Mouse (Mus musculus): ENCODE data around the gene Zfp69. TPM values are rescaled to one million over a fixed set of nuclear protein-coding genes. Genes with fewer than 3 reads are reported as not detected.

The Zfp69 gene
- polyA plus RNA-seq, 1 experiment = 3.2 TPM

GRCm38 (mm10) chr4:120978221-120978620 lies 26.7 kb upstream of the Zfp69 start:
- Histone ChIP-seq H3K27ac (ENCODE audit: control insufficient read depth, insufficient read depth, low read length) (no peak overlapping the region), H3K4me3 (ENCODE audit: control insufficient read depth, insufficient read depth, low read length) (no peak overlapping the region), H3K36me3 (ENCODE audit: control insufficient read depth, insufficient read depth, low read length) (peaks cover 10% of the 10 kb centered on the region), H3K27me3 (ENCODE audit: control insufficient read depth, insufficient read depth, low read length) (no peaks in the 10 kb centered on the region), H3K4me1 (replicated peaks; ENCODE audit: control insufficient read depth, insufficient read depth, low read length) (peaks cover 14% of the 10 kb centered on the region)
- 71% methylated on average over 3 of the region's 3 CpGs for WGBS
- DNase-seq = no peak
- TF ChIP-seq CTCF (IDR thresholded peaks at IDR 0.05; ENCODE audit: borderline replicate concordance, control insufficient read depth, extremely low read depth, insufficient read depth, low read length, poor library complexity) (no peak), POLR2A (IDR thresholded peaks at IDR 0.05; ENCODE audit: control insufficient read depth, extremely low read depth, insufficient read depth, low read length, poor library complexity) (no peak)

DNA sequence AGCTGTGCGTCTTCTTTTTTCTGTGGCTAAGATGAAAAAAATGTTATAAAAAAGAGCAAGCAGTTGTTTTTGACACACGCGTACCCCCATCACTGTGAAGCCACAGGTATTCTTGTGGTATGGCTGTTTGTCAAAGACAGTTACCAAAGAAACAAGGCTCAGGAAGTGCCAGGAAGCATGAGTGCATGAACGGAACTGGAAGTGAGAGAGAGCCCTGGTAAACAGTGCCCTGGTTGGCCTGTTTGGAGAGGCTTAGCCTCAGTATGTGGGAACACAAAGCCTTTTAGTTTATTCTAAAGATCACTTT lies 23.9 kb upstream of the Zfp69 start:
- DNase-seq = peak; percentile 70

DNA sequence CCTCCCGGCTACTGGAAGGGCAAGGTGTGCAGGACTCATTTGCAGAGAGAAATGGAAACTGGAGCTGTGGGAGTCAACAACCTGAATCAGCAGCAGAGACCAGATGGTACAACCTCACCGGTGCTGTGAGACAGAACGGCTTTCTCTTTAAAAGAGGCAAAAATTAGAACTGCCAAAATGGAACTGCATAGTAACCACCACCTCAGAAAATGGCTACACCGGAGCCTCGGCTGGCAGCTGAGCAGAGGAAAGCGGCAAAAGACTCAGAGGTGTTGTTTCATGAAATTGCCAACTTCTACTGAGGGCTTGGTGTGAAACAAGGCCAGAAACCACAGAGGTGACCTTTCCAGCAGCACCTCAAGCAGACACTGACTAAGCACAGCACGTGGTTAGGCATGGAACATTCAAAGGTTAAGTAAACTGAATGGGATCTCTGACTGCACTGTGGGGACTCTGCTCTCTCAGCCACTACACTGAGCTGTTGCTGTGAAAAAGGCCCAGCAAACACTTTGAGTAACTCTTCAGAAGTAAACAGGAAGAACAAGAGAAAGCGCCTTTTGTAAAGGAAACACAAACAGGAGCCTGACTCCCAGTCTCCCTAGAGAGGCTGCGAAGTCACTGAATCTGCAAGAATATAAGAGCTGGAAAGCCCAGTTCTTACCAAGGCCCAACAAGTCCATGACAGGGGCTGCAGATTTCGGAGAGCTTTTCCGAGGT lies 23.4 kb upstream of the Zfp69 start:
- Histone ChIP-seq H3K4me3 (ENCODE audit: control insufficient read depth, insufficient read depth, low read length) (peak overlapping the region; percentile 52), H3K4me1 (replicated peaks; ENCODE audit: control insufficient read depth, insufficient read depth, low read length) (peaks cover 18% of the 10 kb centered on the region), H3K27ac (ENCODE audit: control insufficient read depth, insufficient read depth, low read length) (peak overlapping the region; percentile 99), H3K27me3 (ENCODE audit: control insufficient read depth, insufficient read depth, low read length) (no peaks in the 10 kb centered on the region), H3K36me3 (ENCODE audit: control insufficient read depth, insufficient read depth, low read length) (peaks cover 33% of the 10 kb centered on the region)
- DNase-seq = peak; percentile 47
- TF ChIP-seq CTCF (IDR thresholded peaks at IDR 0.05; ENCODE audit: borderline replicate concordance, control insufficient read depth, extremely low read depth, insufficient read depth, low read length, poor library complexity) (no peak), POLR2A (IDR thresholded peaks at IDR 0.05; ENCODE audit: control insufficient read depth, extremely low read depth, insufficient read depth, low read length, poor library complexity) (0 out of 2 replicates have a peak, but pooled peaks have one; percentile 2)
- 7% methylated on average over 11 of the region's 11 CpGs for WGBS

More for the DNA sequence above, 23.9 kb upstream of the Zfp69 start:
- peak overlapping the region; percentile 52 for H3K4me3 ChIP-seq (ENCODE audit: control insufficient read depth, insufficient read depth, low read length)
- H3K36me3 ChIP-seq (ENCODE audit: control insufficient read depth, insufficient read depth, low read length) = peaks cover 28% of the 10 kb centered on the region
- peaks cover 18% of the 10 kb centered on the region for H3K4me1 ChIP-seq (replicated peaks; ENCODE audit: control insufficient read depth, insufficient read depth, low read length)
- no peaks in the 10 kb centered on the region for H3K27me3 ChIP-seq (ENCODE audit: control insufficient read depth, insufficient read depth, low read length)
- WGBS = 4% methylated on average over 4 of the region's 4 CpGs
- TF ChIP-seq POLR2A (IDR thresholded peaks at IDR 0.05; ENCODE audit: control insufficient read depth, extremely low read depth, insufficient read depth, low read length, poor library complexity) (no peak), CTCF (IDR thresholded peaks at IDR 0.05; ENCODE audit: borderline replicate concordance, control insufficient read depth, extremely low read depth, insufficient read depth, low read length, poor library complexity) (no peak)
- peak overlapping the region; percentile 99 for H3K27ac ChIP-seq (ENCODE audit: control insufficient read depth, insufficient read depth, low read length)

GRCm38 (mm10) chr4:120971842-120972241 lies 20.3 kb upstream of the Zfp69 start:
- H3K27me3 ChIP-seq (ENCODE audit: control insufficient read depth, insufficient read depth, low read length) = no peaks in the 10 kb centered on the region
- WGBS = 96% methylated on average over 8 of the region's 8 CpGs
- H3K36me3 ChIP-seq (ENCODE audit: control insufficient read depth, insufficient read depth, low read length) = peaks cover 51% of the 10 kb centered on the region
- no peak for TF ChIP-seq CTCF (IDR thresholded peaks at IDR 0.05; ENCODE audit: borderline replicate concordance, control insufficient read depth, extremely low read depth, insufficient read depth, low read length, poor library complexity)
- TF ChIP-seq POLR2A (IDR thresholded peaks at IDR 0.05; ENCODE audit: control insufficient read depth, extremely low read depth, insufficient read depth, low read length, poor library complexity) = no peak
- H3K27ac ChIP-seq (ENCODE audit: control insufficient read depth, insufficient read depth, low read length) = no peak overlapping the region
- H3K4me1 ChIP-seq (replicated peaks; ENCODE audit: control insufficient read depth, insufficient read depth, low read length) = peaks cover 18% of the 10 kb centered on the region
- H3K4me3 ChIP-seq (ENCODE audit: control insufficient read depth, insufficient read depth, low read length) = no peak overlapping the region
- DNase-seq = no peak

- peaks cover 51% of the 10 kb centered on the region for H3K36me3 ChIP-seq (ENCODE audit: control insufficient read depth, insufficient read depth, low read length)
- H3K4me3 ChIP-seq (ENCODE audit: control insufficient read depth, insufficient read depth, low read length) = no peak overlapping the region
- TF ChIP-seq POLR2A (IDR thresholded peaks at IDR 0.05; ENCODE audit: control insufficient read depth, extremely low read depth, insufficient read depth, low read length, poor library complexity) (no peak), CTCF (IDR thresholded peaks at IDR 0.05; ENCODE audit: borderline replicate concordance, control insufficient read depth, extremely low read depth, insufficient read depth, low read length, poor library complexity) (peak; percentile 49; the same call in 1 of the 2 replicates)
- H3K4me1 ChIP-seq (replicated peaks; ENCODE audit: control insufficient read depth, insufficient read depth, low read length) = peaks cover 9% of the 10 kb centered on the region
- H3K27ac ChIP-seq (ENCODE audit: control insufficient read depth, insufficient read depth, low read length) = no peak overlapping the region
- DNase-seq = peak; percentile 52
- 95% methylated on average over 5 of the region's 5 CpGs for WGBS
- no peaks in the 10 kb centered on the region for H3K27me3 ChIP-seq (ENCODE audit: control insufficient read depth, insufficient read depth, low read length)
Observed at GRCm38 (mm10) chr4:120969382-120970146, 18.1 kb upstream of the Zfp69 start.

- Histone ChIP-seq H3K27ac (ENCODE audit: control insufficient read depth, insufficient read depth, low read length) (no peak overlapping the region), H3K27me3 (ENCODE audit: control insufficient read depth, insufficient read depth, low read length) (no peaks in the 10 kb centered on the region), H3K4me1 (replicated peaks; ENCODE audit: control insufficient read depth, insufficient read depth, low read length) (peaks cover 5% of the 10 kb centered on the region), H3K4me3 (ENCODE audit: control insufficient read depth, insufficient read depth, low read length) (no peak overlapping the region), H3K36me3 (ENCODE audit: control insufficient read depth, insufficient read depth, low read length) (peaks cover 51% of the 10 kb centered on the region)
- no peak for TF ChIP-seq CTCF (IDR thresholded peaks at IDR 0.05; ENCODE audit: borderline replicate concordance, control insufficient read depth, extremely low read depth, insufficient read depth, low read length, poor library complexity)
- no peak for TF ChIP-seq POLR2A (IDR thresholded peaks at IDR 0.05; ENCODE audit: control insufficient read depth, extremely low read depth, insufficient read depth, low read length, poor library complexity)
- WGBS = 97% methylated on average over 9 of the region's 9 CpGs
- DNase-seq = no peak
Observed at GRCm38 (mm10) chr4:120968486-120968885, 17.0 kb upstream of the Zfp69 start.
